Mouse (Mus musculus): Measurements from ENCODE around the gene Aldh1a2.

Gene Aldh1a2

DNA sequence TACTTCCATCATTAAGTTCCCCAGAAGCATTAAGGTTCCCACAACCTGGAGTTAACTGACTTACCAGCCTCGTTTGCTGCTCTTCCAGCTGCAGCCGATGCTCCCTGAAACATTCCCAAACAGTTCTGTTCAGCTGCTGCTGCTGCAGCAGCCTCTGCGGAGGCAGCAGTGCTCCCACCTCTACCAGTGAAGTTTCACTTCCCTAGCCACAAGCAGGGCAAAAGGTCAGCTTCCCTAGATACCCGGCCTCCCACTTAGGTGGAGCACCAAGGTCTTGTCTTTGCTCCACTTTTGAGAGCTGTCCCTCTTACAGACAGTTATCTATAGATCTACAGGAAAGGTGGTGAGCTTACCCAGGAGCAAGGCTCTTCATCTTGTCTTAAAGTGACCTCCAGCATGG lies 2.0 kb upstream of the Aldh1a2 start:
- intact Hi-C loops (cut with DNase I): loop anchor here (10.0 kb wide), 3 partner anchors 101 to 401 kb away; no protein-coding TSS in a partner anchor

DNA sequence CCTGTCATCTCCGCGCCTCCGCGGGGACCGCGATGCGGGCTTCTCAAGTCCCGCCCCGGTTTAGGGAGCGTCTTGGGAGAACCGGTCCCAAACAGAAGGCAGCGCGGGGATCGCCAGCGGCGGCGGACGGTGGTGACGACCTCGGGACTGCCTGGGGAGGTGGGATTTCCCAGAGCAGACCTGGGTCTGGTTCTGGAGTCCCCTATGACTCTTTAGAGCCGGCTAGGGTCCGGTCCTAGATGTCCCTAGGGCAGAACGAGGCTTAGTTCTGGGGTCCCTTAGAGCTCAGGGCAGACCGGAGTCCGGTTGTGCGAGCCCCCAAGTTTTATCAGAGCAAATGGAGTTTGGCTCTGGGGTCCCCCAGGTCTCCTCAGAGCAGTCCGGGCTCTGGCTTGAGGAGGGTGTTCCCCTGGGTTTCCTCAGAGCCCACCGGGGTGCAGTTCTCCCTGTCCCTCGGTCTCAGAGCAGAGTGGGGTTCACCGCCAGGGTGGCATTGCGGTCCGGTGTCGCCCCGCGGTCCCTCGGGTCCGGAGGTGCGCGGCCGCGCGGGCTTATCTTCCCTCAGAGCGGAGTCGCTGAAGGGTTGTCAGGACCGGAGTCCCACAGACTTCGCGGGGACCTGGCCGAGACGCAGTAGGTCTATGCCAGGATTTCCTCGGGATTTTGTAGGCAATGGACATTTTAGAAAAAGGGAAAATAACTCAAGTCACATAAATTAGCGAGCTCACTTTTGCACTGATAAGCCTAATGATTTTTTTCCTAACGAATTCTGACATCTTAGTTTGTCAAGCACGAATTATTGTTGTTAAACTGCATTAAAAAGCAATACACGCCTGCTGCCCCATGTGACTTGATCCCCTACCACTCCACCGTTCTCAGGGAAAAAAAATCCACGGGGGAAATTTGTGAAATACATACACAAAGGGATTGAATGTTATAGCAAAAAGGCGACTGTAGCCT lies 727 bp downstream of the Aldh1a2 start:
- intact Hi-C loops (cut with DNase I): loop anchor here (10.0 kb wide), 3 partner anchors 98 to 398 kb away; no protein-coding TSS in a partner anchor

DNA sequence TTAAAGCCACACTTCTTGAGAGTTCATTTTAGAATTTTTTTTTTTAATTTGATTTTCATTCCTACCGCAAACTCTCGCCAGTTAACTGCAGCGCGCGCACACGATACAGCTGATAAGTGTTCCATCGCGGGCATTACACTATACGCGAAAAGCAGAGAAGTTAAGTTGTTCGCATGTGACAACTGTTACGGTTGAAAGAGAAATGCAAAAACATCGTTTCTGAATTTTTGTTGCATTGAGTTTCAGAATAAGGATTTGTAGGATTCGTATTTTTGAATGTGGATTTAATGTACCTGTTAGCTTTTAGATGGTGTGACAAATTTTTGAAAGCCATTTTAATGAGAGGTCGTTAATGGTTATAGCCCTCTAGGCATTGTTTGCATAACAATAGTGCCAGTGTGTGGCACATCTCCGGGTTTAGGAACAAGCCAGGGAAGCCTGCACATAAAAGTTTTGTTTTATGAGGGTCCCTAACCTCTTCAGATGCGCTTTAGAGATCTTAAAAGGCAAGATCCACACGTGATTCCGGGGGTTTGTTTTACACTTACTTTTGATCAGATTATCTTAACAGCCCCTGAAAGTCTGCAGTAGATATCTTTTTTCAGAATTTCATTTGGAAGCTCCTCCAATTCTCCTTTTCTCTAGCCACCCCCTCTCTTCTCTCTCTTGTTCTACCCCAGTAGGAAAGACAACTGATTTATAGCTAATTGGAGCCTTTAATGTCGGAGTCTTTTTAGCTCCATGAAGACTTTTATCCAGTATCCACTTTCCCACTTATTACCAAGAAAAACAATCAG lies 1.6 kb downstream of the Aldh1a2 start:
- intact Hi-C loops (cut with DNase I): loop anchor here (10.0 kb wide), 3 partner anchors 98 to 398 kb away; no protein-coding TSS in a partner anchor

DNA sequence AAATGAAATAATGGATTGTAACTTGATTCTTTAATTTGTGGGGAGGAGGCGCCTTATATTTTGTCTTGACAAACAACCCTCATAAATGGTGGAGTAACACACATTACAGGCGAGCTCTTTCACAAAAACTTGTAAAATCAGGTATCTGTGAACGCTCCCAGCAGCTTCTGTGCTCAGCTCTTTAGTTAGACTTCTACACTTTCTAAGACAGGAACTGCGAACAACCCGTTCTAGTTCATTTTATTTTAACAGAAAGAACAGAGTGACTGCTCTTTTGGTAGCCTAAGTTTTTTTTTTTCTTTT lies 2.2 kb downstream of the Aldh1a2 start:
- intact Hi-C loops (cut with DNase I): loop anchor here (10.0 kb wide), 3 partner anchors 97 to 397 kb away; no protein-coding TSS in a partner anchor

DNA sequence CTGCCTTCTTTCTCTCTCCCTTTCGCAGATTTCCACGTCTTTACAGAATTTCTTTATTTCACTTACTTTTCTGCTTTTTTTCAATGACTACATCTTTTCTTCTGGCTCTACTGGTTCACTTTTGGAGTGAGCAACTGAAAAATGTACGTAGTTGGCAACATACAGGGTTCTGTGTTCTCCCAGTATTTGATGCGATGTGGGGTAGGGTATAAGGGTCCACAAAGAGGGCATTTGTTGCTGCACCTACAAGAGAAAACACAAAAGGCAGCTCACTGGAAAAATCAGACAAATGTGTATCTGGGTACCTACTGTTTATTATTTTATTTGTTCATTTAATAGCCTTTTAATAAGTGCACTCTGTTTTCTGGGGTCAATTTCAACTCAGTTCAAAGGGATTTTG lies 3.6 kb downstream of the Aldh1a2 start:
- intact Hi-C loops (cut with DNase I): loop anchor here (10.0 kb wide), 3 partner anchors 96 to 396 kb away; no protein-coding TSS in a partner anchor

DNA sequence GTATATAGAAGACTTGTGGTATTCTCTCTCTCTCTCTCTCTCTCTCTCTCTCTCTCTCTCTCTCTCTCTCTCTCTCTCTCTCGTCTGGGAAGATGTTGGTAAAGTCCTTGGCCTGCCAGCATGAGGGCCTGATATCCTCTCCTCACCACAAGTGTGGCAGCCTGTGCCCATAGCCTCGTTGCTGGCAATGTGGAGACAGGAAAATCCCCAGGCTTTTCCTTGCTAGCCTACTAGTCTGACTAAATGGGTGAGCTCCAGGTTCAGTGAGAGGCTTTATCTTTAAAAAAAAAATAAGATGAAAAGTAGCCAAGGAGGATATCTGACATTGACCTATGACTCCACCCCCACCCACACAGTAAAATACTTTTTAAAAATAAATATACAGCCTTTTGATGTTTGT lies 4.8 kb downstream of the Aldh1a2 start:
- intact Hi-C loops (cut with DNase I): no loop called here

DNA sequence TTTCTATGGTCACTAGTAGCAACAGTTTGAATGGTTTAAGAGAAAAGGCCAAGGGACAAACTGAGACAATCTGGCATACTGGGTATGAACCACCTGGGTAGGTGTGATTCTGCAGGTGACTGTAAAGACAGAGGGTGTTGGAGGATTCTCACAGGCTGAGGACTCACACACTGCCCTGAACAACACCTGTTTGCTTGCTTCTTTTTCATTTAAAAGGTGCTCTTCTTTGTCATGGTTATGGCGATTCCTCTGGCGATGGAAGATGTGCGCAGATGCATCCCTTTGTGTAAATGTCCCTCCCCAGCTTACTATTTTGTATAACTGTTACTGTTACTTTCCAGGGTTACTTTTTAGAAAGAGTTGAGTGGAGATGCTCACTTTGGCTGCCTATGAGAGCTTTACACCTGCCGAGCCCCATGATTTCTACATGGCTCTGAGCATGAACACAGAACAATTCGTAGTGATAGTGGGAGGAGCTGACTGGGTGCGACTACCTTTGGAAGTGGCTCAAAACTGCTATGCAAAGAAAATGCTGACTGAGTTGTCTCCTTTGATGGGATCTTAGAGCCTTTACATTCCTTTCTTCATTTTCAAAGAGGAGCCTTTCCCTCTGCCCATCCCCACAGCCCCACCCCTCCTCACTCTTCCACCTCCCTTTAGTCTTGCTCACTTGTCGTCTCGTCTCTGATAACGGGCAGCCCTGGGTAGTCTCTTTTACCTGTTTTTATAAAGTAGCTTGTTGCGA lies 11.8 kb downstream of the Aldh1a2 start:
- intact Hi-C loops (cut with DNase I): no loop called here

DNA sequence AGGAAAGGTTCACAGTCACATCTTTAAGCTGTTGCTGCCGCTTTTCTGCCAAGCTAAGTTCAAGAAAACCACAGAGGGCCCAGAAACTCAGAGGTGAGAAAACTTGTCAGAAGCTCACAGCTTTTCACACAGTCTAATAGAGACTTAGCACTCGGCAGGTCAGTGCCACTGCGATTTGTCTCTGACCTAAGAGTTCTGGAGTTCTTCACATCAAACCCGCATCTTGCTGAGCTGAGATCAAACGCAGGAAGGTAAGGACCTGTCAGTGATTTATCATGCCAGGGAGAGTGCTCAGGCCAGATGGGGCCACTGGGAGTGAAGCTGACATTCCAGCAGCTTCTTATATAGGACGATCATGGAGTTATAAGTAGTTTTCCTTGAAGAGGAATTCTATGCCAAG lies 14.4 kb downstream of the Aldh1a2 start:
- intact Hi-C loops (cut with DNase I): no loop called here

DNA sequence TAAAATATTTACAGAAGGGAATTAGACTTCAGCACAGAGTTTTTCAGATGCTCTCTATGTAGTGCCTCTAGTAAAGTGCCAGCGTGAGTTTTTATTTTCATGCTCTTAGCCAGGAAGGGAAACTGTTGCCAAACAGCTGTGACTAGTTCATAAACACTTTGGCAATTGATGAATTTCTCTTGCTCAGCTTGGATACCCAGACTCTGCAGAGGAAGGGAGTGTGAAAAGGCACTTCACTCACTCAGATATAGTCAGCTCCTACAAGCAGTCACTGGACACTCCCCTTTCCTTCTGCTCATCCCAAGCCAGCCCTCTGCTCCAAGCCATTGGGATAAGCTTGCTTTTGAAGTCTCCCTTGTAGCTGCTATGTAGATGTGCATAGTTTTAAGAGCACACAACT lies 21.0 kb downstream of the Aldh1a2 start:
- intact Hi-C loops (cut with DNase I): no loop called here

DNA sequence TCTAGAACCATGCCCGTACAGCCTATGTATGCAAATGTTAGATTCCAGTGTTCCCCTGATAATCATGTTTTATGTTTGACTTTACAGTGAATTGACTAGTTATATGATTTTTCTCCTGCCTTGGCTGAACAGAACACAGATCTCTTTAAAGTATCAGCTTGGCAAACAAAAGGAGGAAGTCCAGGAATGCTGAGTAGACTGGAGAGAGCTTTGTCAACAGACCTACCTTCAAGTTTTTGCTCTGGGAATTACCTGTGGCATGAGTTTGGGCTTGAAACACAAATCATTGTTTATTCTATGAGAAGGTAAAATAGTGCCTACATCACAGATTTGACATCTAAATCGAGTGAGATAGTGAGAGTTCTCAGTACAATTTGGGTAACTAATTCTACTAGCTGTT lies 24.3 kb downstream of the Aldh1a2 start:
- intact Hi-C loops (cut with DNase I): no loop called here

DNA sequence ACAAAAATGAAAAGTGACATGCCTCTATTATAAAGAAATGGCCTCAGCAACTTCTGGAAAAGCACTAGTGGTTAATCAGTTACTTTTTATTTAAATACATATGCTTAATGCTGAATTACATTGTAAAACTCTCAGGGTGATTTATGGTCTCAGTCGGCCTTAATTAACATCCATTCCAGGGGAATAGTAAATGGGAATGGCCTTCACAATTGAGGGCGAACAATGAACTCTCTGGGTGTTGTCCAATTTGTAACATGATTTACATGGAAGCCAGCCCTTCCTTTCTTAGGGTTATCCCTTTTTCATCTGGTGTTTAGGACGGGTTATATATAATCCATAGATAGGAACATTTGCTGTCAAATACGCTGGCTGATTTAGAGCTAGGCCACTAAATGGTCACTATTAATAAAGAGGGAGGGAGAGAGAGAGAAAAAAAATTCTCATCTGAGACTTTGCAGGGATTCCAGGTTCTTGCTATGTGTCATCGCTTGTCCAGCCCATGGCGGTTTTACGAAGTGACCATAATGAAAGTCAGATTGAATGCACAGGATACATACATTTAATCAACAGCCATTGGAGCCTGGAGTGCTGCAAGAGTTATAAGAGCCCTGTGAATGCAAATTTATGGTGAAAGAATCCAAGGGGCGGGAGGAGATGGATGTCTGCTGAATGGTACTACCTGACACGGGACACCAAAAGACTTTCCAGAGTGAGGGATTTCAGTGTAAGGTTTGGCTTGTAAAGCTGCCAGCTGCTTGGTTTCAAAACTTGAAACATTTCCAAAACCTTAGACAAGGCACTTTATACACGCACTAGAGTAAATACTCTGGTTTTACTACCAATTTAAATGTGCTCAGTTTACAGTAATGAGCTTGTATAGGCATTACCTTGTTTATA lies 26.2 kb downstream of the Aldh1a2 start:
- intact Hi-C loops (cut with DNase I): no loop called here

DNA sequence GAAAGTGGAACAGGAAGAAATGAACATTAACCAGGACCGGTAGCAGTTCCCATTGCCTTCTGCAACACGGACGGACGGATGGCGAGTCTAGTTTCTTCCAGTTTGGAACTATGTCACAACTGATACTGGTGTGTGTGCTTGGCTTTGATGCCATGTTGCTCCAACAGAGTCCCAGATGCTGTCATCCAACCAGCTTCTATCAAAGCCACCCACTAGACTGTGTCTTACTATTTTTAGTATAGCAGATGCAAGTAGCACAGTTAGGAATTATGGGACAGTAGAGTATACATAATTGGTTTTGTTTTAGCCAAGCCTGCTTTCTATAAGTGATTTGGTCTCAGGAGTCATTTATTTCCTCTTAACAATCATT lies 26.8 kb downstream of the Aldh1a2 start:
- intact Hi-C loops (cut with DNase I): no loop called here

DNA sequence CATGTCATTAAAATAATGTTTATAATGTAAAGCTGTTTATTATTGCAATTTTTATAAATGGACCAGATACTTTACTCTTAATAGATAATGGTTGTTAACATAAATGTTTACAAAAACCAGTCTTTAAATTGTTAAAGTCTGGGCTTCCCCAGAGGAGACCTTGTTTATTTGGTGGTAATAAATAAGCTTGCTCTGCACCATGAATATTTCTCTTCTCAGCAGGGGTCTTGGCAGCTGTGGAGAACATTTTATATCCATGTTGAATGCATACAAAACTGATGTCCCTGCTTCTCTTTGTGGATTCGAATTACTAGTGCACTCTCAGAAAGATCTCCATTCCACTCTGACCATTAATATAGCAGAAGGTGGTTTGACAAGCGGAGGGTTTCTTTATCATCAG lies 38.8 kb downstream of the Aldh1a2 start:
- intact Hi-C loops (cut with DNase I): no loop called here

DNA sequence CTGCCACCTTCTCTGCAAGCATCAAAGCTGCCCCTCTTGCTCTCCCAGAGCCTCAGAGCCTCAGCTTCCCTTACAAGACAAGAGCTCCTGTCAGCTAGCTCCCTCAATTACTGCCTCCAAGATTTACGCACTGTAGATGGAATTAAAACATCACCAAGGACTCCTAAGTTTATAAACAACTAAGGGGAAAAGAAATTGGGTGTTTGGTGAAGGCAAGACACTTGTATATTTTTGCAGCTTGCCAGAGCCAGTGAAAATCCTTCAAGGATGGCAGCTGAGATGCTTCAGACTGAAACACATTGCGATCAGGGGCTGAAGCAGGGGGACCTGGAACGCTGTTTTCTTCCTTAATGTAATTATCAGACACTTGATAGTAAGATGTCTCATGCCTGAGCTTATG lies 47.1 kb downstream of the Aldh1a2 start:
- intact Hi-C loops (cut with DNase I): no loop called here

DNA sequence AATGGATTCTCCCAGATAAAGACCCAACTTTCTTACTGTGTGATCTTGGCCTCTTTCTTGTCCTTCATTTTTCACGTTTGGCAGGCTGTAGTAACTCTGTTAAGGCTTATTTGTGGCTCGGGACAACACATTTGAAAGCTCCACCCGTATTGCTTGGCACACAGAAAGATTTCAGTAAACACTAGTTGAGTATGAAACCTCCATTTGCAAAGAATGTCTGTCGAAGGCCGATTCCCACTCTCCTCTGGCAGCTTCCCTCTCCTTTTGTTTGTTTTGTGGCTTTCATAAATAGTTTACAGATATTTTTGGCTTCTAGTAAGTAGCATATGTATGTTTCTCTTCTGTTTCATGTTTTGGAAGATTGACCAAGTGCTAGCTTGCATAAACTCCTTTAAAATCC lies 54.1 kb downstream of the Aldh1a2 start:
- intact Hi-C loops (cut with DNase I): no loop called here

DNA sequence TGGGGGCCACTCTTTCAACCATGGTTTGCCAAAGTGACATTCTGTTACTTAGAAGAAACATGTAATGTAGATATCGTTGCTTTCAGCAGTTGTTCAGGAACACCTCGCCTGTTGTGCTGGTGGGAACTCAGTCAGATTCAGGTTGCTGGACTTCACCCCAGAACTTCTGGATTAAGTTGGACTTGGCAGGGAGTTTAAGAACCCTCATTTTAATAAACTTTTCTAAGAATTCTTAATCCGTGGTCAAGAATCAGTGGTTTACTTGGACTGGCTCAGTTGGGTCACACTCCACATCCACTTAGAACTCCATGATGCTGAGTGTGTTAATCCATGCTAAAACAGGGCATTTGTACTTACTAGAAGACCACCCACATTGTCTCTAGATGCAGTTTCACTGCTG lies 54.6 kb downstream of the Aldh1a2 start:
- intact Hi-C loops (cut with DNase I): no loop called here

DNA sequence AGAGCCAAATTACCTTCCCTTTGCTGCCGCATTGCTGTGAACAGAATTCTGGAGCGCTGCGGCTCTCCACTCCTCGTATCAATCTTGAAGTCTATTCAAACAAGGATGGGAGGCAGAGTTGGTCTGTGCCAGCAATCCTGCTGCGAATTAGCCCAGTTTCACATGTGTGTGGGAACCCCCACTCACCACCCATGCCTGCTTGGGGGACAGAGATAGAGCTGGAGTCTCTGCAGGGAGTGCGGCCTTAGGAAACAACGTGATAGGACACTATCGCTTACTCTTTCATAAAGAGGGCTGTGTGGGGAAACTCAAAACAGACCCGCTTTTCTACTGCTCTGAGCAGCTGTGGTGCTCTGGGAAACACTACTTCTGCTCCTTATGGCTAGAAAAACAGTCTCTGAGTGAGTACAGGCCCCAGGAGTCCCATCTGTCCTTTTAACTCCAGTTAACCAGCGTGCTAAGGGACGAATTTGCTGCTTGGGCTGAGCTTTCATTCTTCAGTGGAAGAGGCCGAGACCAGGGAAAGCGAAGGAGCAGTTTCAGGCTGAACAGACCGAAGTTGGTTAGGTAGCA lies 60.6 kb downstream of the Aldh1a2 start:
- intact Hi-C loops (cut with DNase I): no loop called here

DNA sequence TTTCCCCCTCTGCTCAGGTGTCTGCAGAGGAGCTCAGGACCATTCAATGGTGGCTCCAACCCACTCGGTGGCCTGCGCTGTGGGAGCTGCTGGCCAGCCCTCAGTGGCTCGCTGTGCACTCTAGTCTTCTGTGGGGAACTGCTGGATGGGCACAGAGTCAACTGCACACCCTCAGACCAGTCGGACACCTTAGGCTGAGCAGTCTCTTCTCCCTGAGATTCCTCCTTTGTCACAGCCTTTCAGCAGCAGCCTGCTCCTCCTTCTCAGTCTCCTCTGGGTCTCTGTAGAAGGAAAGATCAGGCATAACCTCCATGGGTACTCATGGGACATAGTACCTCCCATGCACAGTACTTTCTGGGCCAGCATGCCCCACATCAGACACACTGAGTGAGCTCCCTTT lies 63.2 kb downstream of the Aldh1a2 start:
- intact Hi-C loops (cut with DNase I): no loop called here

DNA sequence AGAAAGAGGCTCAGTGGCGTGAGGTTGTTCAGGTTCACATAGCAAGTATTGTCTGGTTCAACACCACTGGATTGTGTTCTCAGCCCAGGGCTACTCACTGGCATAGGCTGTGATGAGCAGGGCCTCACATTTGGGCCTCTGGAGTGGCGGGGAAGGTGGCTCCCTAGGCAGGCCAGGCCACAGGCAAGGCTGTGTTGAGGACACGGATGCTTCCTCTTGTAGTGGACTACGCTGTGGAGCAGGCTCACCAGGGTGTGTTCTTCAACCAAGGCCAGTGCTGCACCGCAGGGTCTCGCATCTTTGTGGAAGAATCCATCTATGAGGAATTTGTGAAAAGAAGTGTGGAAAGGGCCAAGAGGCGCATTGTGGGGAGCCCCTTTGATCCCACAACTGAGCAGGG lies 67.6 kb downstream of the Aldh1a2 start:
- intact Hi-C loops (cut with DNase I): no loop called here

DNA sequence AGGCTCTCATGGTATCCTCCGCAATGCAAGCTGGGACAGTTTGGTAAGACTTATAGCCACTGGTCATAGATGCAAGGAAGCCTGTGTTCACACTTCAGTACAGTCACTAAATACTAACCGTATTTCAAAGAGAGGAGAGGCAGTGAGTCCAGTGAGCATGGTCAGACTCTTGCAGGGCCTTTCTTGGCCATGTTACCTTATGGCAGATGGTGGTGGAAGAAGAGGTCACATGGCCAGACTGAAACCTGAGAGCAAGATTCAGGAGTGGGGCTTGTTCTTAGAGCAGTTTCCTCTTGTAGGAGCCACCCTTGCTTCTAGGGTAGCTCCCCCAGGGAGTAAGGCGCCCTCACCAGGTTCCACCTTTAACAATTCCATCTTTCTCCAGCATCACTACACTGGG lies 69.6 kb downstream of the Aldh1a2 start:
- intact Hi-C loops (cut with DNase I): no loop called here

All from adrenal gland (tissue).